Mouse (Mus musculus) CH12.LX (cell line): Measurements from ENCODE around the gene Strada. TPM values are rescaled to one million over a fixed set of nuclear protein-coding genes. Genes with fewer than 3 reads are reported as not detected.

Experiments
- DNase-seq: peaks from one replicate; pipeline ENCODE4 v3.0.0-alpha.2; 2013; ENCODE audit errors: extremely low read depth
- H3K27ac ChIP-seq: 2 replicates; pipeline ENCODE4 v1.5.1; 2012; ENCODE audit warnings: low read depth, mild to moderate bottlenecking, control low read depth, moderate library complexity; ENCODE audit not compliant: insufficient read depth
- H3K27me3 ChIP-seq: replicated peaks from 2 replicates; pipeline ENCODE3; 2012; ENCODE audit warnings: inconsistent platforms
- H3K36me3 ChIP-seq, 2 experiments: replicated peaks in 1 of 2; 2 replicates each; pipeline versions ENCODE3 to v1.6.1; 2012; ENCODE audit warnings: inconsistent platforms in 1 of 2, low read length in 1 of 2, mild to moderate bottlenecking in 1 of 2, mixed read lengths in 1 of 2, moderate library complexity in 1 of 2; ENCODE audit not compliant: control insufficient read depth in 1 of 2, insufficient read depth in 1 of 2
- H3K4me1 ChIP-seq, 2 experiments: 2 replicates each; pipeline ENCODE4 v1.6.1; 2012; ENCODE audit warnings: inconsistent platforms in 1 of 2, moderate library complexity in 1 of 2; ENCODE audit not compliant: insufficient read depth in 2 of 2, control insufficient read depth in 1 of 2
- H3K4me2 ChIP-seq: 2 replicates; pipeline ENCODE4 v1.6.1; 2012; ENCODE audit warnings: low read depth, mild to moderate bottlenecking, control low read depth; ENCODE audit not compliant: poor library complexity, insufficient read depth, severe bottlenecking
- H3K4me3 ChIP-seq, 3 experiments: fragments of 150-350 bp in 1 of 3; sonication (generic) in 1 of 3; replicated peaks in 1 of 3; 2 replicates each; pipeline versions ENCODE3 to v1.5.1; 2011 to 2012; ENCODE audit warnings: low read depth in 2 of 3, low read length in 2 of 3, mild to moderate bottlenecking in 2 of 3, moderate library complexity in 2 of 3, control low read depth in 1 of 3, improper control_type of control experiment in 1 of 3, inconsistent platforms in 1 of 3, mixed read lengths in 1 of 3; ENCODE audit not compliant: poor library complexity in 1 of 3
- H3K79me2 ChIP-seq: replicated peaks from 2 replicates; pipeline ENCODE4 v1.6.1; 2012; ENCODE audit warnings: mild to moderate bottlenecking, moderate library complexity; ENCODE audit not compliant: control insufficient read depth, poor library complexity, insufficient read depth, severe bottlenecking; ENCODE audit errors: extremely low read depth
- H3K9ac ChIP-seq: 2 replicates; pipeline ENCODE4 v1.6.1; 2012; ENCODE audit warnings: low read depth, mild to moderate bottlenecking, control low read depth, moderate library complexity; ENCODE audit not compliant: insufficient read depth
- H3K9me3 ChIP-seq: replicated peaks from 2 replicates; pipeline ENCODE3; 2012; ENCODE audit warnings: low read length, inconsistent platforms, mixed read lengths
- CHD1 ChIP-seq: IDR thresholded peaks from 2 replicates; pipeline ENCODE4 v1.6.1; 2012; ENCODE audit warnings: low read depth, low read length, improper control_type of control experiment, inconsistent platforms
- CHD2 ChIP-seq: IDR thresholded peaks from 2 replicates; pipeline ENCODE4 v1.6.1; 2011; ENCODE audit warnings: low read length, improper control_type of control experiment
- CTCF ChIP-seq, 2 experiments: IDR thresholded peaks in 1 of 2; conservative IDR thresholded peaks in 1 of 2; 2 replicates each; pipeline ENCODE4 v1.5.1; 2011 to 2012; ENCODE audit warnings: low read depth in 2 of 2, low read length in 2 of 2, improper control_type of control experiment in 1 of 2, inconsistent platforms in 1 of 2, mild to moderate bottlenecking in 1 of 2, moderate library complexity in 1 of 2
- E2F4 ChIP-seq: IDR thresholded peaks from 2 replicates; pipeline ENCODE4 v1.6.1; 2011; ENCODE audit warnings: low read depth, low read length, improper control_type of control experiment; ENCODE audit not compliant: insufficient replicate concordance
- EP300 ChIP-seq: IDR thresholded peaks from 2 replicates; pipeline ENCODE4 v1.6.1; 2011; ENCODE audit warnings: low read length, improper control_type of control experiment
- ETS1 ChIP-seq: conservative IDR thresholded peaks from 2 replicates; pipeline ENCODE4 v1.6.1; 2012; ENCODE audit warnings: low read depth, mild to moderate bottlenecking, inconsistent platforms, low read length, improper control_type of control experiment, moderate library complexity
- HCFC1 ChIP-seq: IDR thresholded peaks from 2 replicates; pipeline ENCODE4 v1.6.1; 2012; ENCODE audit warnings: low read depth, mild to moderate bottlenecking, inconsistent platforms, low read length, improper control_type of control experiment
- IRF4 ChIP-seq: IDR thresholded peaks from 2 replicates; pipeline ENCODE4 v1.6.1; 2014; ENCODE audit warnings: low read depth, mild to moderate bottlenecking, inconsistent platforms, low read length, improper control_type of control experiment
- JUN ChIP-seq: IDR thresholded peaks from 2 replicates; pipeline ENCODE4 v1.6.1; 2011; ENCODE audit warnings: low read depth, mild to moderate bottlenecking, low read length, improper control_type of control experiment, moderate library complexity; ENCODE audit not compliant: insufficient read depth
- MAZ ChIP-seq: IDR thresholded peaks from 2 replicates; pipeline ENCODE4 v1.6.1; 2012; ENCODE audit warnings: low read depth, mild to moderate bottlenecking, inconsistent platforms, low read length, improper control_type of control experiment, moderate library complexity
- MXI1 ChIP-seq: IDR thresholded peaks from 2 replicates; pipeline ENCODE4 v1.6.1; 2011; ENCODE audit warnings: mild to moderate bottlenecking, low read depth, low read length, improper control_type of control experiment
- MYC ChIP-seq: IDR thresholded peaks from 2 replicates; pipeline ENCODE4 v1.6.1; 2011; ENCODE audit warnings: low read depth, mild to moderate bottlenecking, improper control_type of control experiment, low read length
- POLR2A ChIP-seq: IDR thresholded peaks from 2 replicates; pipeline ENCODE4 v1.6.1; 2011; ENCODE audit warnings: low read depth, mild to moderate bottlenecking, improper control_type of control experiment, low read length
- POLR2AphosphoS2 ChIP-seq: IDR thresholded peaks from 2 replicates; pipeline ENCODE4 v1.6.1; 2011; ENCODE audit warnings: low read depth, low read length, improper control_type of control experiment
- RAD21 ChIP-seq: IDR thresholded peaks from 2 replicates; pipeline ENCODE4 v1.6.1; 2011; ENCODE audit warnings: low read depth, mild to moderate bottlenecking, low read length, improper control_type of control experiment, moderate library complexity
- SIN3A ChIP-seq: IDR thresholded peaks from 2 replicates; pipeline ENCODE4 v1.6.1; 2012; ENCODE audit warnings: low read length, improper control_type of control experiment, inconsistent platforms
- SMC3 ChIP-seq: IDR thresholded peaks from 2 replicates; pipeline ENCODE4 v1.6.1; 2011; ENCODE audit warnings: low read depth, low read length, improper control_type of control experiment
- TCF12 ChIP-seq: IDR thresholded peaks from 2 replicates; pipeline ENCODE4 v1.6.1; 2014; ENCODE audit warnings: low read depth, mild to moderate bottlenecking, inconsistent platforms, low read length, improper control_type of control experiment
- UBTF ChIP-seq: IDR thresholded peaks from 2 replicates; pipeline ENCODE4 v1.6.1; 2012; ENCODE audit warnings: low read depth, mild to moderate bottlenecking, inconsistent platforms, low read length, improper control_type of control experiment, moderate library complexity
- USF1 ChIP-seq: IDR thresholded peaks from 2 replicates; pipeline ENCODE4 v1.6.1; 2014; ENCODE audit warnings: low read depth, mild to moderate bottlenecking, inconsistent platforms, low read length, improper control_type of control experiment
- ZC3H11A ChIP-seq: IDR thresholded peaks from 2 replicates; pipeline ENCODE4 v1.6.1; 2012; ENCODE audit warnings: low read depth, mild to moderate bottlenecking, inconsistent platforms, low read length, improper control_type of control experiment
- ZMIZ1 ChIP-seq: IDR thresholded peaks from 2 replicates; pipeline ENCODE4 v1.6.1; 2012; ENCODE audit warnings: low read depth, mild to moderate bottlenecking, inconsistent platforms, low read length, improper control_type of control experiment
- dilution Hi-C: fragments of 300-500 bp; cut with MboI; formaldehyde crosslinking; loops from 2 replicates; pipeline ENCODE4 v1.14.3; 2020; ENCODE audit warnings: low sequenced_read_pairs; ENCODE audit not compliant: extremely low pct_unique_long_range_greater_than_20kb, extremely low pct_ligation_motif_present
- in situ Hi-C: fragments of 300-500 bp; cut with MboI; formaldehyde crosslinking; loops from 3 replicates; pipeline ENCODE4 v1.14.3; 2019; ENCODE audit warnings: low sequenced_read_pairs, low pct_ligation_motif_present, low pct_unique_long_range_greater_than_20kb, mixed read lengths
- polyA plus RNA-seq: library from polyadenylated mRNA; unstranded; fragments of >175 nt; gene quantifications from 2 replicates; pipeline ENCODE4 v1.2.1, GENCODE M21; 2012; ENCODE audit warnings: low read depth; ENCODE audit not compliant: insufficient read length
- total RNA-seq, 2 experiments: library from RNA; depleted of rRNA; stranded (reverse); fragments of 300-350 nt in 1 of 2; fragments of >200 nt in 1 of 2; gene quantifications; 2 replicates each; pipeline ENCODE4 v1.2.3; 2012 to 2014

The Strada gene
- total and polyA plus RNA-seq, 3 experiments: 36.8 to 51.7 (median 41.7) TPM

DNA sequence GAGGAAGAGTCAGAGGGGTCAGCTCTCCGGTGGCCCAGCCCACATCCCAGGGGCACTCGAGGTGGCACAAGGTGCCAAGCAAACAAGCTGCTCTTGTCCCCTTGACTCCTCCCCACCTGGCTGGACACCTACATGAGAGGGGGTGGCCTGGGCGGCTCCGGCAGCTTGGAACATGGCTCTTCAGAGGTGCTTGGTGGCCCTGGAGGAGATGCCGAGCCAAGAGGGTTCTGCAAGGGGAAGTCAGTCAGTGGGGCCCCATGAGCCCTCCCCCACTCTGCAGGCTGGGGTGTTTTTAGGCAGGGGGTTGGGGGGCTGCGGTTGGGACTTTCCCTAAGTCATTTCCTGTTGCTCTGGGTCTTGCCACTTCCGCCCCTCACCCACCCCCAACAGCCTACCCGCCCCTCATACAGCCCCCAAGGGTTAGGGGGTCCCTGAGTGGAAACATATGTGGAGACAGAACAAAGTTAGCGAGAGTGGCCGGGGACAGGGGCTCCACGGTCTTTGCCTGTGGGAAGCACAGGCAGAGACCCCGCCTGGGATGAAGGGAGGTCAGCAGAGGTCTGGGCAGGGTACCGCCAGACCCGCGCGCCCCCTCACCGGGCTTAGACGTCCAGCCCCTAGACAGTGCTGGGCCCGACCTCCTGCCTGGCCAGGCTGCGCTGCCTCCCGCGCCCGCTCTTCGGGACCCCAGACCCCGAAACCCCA is 42.6 kb downstream of the Strada start (continued):
- TF ChIP-seq MXI1 (0 out of 2 replicates have a peak, but pooled peaks have one; percentile 45), USF1 (no peak), MAZ (peak; percentile 91), ZC3H11A (no peak), HCFC1 (peak; percentile 53), POLR2A (peak; percentile 68), ETS1 (peak; percentile 73), IRF4 (no peak; the same call in 1 of the 2 replicates), JUN (no peak), EP300 (peak; percentile 30; the same call in 1 of the 2 replicates)
- TF ChIP-seq, all 38 proteins: peak for 12

DNA sequence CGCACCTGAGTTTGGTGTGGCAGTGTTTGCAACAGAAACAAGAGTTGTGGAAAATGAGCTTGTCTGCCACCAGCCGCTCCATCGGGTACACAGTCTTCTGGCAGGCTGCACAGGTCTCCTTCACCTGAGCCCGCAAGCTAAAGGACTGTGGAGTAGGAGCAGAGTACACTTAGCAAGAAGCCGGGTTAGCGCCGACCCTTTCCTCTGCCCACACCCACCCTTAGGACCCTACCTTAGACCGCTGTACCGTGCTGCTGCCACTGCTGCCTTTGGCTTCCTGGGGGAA is 43.1 kb downstream of the Strada start:
- peaks cover 31 to 65% of the 10 kb centered on the region in 2 experiments for H3K4me1 ChIP-seq
- H3K27me3 ChIP-seq: no peaks in the 10 kb centered on the region
- H3K4me2 ChIP-seq: peak overlapping the region; percentile 78
- peak overlapping the region; percentile 79 to 90 (median 85) for H3K4me3 ChIP-seq
- peaks cover 51 to 62% of the 10 kb centered on the region in 2 experiments for H3K36me3 ChIP-seq
- DNase-seq: no peak
- peak overlapping the region; percentile 90 for H3K27ac ChIP-seq
- H3K79me2 ChIP-seq: peaks cover 29% of the 10 kb centered on the region
- in situ Hi-C loops (no loop called here), dilution Hi-C loops (no loop called here)
- TF ChIP-seq JUN: no peak
- peak; percentile 40; the same call in 1 of the 2 replicates for TF ChIP-seq ZMIZ1
- TF ChIP-seq CHD1: peak; percentile 11; the same call in 1 of the 2 replicates
- peak; percentile 51 for TF ChIP-seq UBTF
- 0 out of 2 replicates have a peak, but pooled peaks have one; percentile 13 for TF ChIP-seq IRF4
- peak overlapping the region; percentile 96 for H3K9ac ChIP-seq
- H3K9me3 ChIP-seq: no peaks in the 10 kb centered on the region

DNA sequence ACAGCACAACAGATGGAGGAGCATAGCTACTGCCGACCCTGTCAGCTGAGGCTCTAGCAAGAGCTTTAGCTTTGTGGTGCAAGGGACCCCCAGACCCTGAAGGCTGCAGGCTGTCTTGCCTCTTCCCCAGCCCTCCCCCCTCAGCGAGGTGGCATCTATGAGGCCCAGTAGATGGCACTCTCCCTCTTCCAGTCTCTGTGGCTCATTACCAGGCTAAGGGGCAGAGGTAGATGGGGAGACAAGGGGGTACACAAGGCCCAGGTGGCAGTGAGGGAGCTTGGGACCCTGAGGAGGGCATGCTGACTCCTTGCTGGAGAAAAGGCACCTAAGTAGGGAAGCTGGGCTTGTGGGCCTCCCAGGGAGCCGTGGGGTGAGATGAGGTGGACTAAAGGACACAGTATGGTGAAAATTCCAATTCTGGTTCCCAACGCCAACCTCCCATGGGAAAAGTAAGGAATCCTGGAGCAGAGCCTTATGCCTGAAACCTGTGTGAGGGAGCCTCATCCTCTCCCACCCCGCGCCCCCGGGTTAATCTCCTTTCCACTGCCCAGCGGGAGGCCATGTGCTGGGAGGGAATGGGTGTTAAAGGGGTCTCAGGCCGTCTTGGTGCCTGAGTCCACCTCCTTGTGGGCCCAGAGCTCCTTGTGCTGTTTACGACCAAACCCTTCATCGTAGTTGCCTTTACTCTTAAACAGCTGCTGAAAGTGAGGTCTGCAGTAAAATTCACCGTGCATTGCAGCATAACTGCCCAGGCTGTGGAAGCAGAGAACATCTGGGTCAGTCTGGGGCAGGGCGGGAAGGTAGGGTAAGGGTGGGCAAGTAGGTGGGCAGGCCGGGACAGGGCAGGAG is 43.7 kb downstream of the Strada start:
- in situ Hi-C loops (no loop called here), dilution Hi-C loops (no loop called here)
- peak; percentile 66 for DNase-seq
- Histone ChIP-seq H3K4me1 (peaks cover 31 to 65% of the 10 kb centered on the region in 2 experiments), H3K36me3 (peaks cover 49 to 62% of the 10 kb centered on the region in 2 experiments), H3K4me2 (peak overlapping the region; percentile 78), H3K9ac (peak overlapping the region; percentile 96), H3K79me2 (peaks cover 29% of the 10 kb centered on the region), H3K27ac (peak overlapping the region; percentile 90), H3K27me3 (no peaks in the 10 kb centered on the region), H3K4me3 (peak overlapping the region; percentile 79 to 90 (median 85)), H3K9me3 (no peaks in the 10 kb centered on the region)
- TF ChIP-seq SMC3 (peak; percentile 79), EP300 (no peak), RAD21 (peak; percentile 82), CHD1 (0 out of 2 replicates have a peak, but pooled peaks have one; percentile 83), CHD2 (0 out of 2 replicates have a peak, but pooled peaks have one; percentile 35), MAZ (peak; percentile 87; the same call in 1 of the 2 replicates), TCF12 (peak; percentile 55; the same call in 1 of the 2 replicates), SIN3A (peak; percentile 71; the same call in 1 of the 2 replicates), E2F4 (no peak), MYC (0 out of 2 replicates have a peak, but pooled peaks have one; percentile 46), POLR2A (peak; percentile 36; the same call in 1 of the 2 replicates), POLR2AphosphoS2 (0 out of 2 replicates have a peak, but pooled peaks have one; percentile 26), ZMIZ1 (no peak; the same call in none of the 2 replicates), CTCF (conservative IDR thresholded peaks at IDR 0.05 in 1 of 2, IDR thresholded peaks at IDR 0.05 in 1 of 2; ENCODE audit: low read depth in 2 of 2, low read length in 2 of 2) (peak; percentile 7 to 85; a peak in 2 of 4 replicates)
